Mouse (Mus musculus) adrenal gland (tissue): ENCODE measurements around the gene Cers5.

Experiments
- intact Hi-C: fragments of 180-260 bp; cut with DNase I; formaldehyde crosslinking; loops from one replicate; pipeline ENCODE4 v1.15.1; 2025
- long read RNA-seq, 2 experiments: library from polyadenylated mRNA; unstranded; transcript quantifications; one replicate each; pipeline ENCODE4 v2.0.0; 2020; ENCODE audit warnings: borderline replicate concordance in 1 of 2; ENCODE audit not compliant: insufficient replicate concordance in 1 of 2

The Cers5 gene
- long read RNA-seq, experiment 1, transcript Cers5-201 (10 exons, 2,096 nt), result major isoform, 91 of 133 reads
- long read RNA-seq, experiment 1, partial matches to known transcripts, result 7 of 133 reads
- long read RNA-seq, experiment 1, other reads (novel, unspliced or antisense), result 33 of 133 reads
- long read RNA-seq, experiment 2, transcript Cers5-201 (10 exons, 2,096 nt), result major isoform, 122 of 156 reads
- long read RNA-seq, experiment 2, partial matches to known transcripts, result 3 of 156 reads
- long read RNA-seq, experiment 2, other reads (novel, unspliced or antisense), result 30 of 156 reads

DNA sequence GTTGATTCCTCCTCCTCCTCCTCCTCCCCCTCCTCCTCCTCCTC lies at the start of gene Cers5:
Gene Cers5, minus strand, starts transcription at position 5 of the 44 bp plus-strand sequence.
- intact Hi-C loops, result loop anchor here (5.0 to 10.0 kb wide), 2 partner anchors 40 to 278 kb away; no protein-coding TSS in a partner anchor

DNA sequence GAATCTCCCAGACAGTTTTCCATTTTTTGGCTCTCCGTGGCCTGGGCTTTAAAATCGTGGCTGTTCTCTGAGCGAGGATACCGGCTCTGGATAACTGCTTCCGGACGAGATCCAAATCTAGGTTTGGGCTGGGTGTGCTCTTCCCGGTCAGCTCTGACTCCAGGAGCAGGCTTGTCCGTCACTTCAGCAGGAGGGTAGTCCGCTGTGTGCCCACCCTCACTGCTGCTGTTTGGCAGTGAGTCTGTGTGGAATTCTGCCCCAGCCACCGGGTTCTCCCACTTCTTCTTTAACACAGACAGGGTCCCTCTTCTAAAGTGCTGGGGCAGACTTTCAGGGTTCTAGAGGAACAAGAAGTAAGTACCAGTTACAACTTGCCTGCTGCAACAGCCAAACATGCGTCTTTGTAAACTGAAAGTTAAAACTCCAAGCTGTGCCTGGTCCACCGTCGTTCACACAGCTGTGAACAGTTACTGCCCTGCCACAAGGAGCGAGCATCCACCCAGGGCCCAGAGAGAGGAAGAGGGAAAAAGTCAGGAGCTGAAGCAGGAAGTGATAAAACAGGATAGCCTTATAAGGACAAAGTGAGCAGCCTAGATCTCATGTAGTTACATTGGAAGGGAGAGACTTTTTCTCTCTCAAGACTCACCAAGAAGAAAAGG lies 47.1 kb upstream of the Cers5 start:
- intact Hi-C loops, result no loop called here

DNA sequence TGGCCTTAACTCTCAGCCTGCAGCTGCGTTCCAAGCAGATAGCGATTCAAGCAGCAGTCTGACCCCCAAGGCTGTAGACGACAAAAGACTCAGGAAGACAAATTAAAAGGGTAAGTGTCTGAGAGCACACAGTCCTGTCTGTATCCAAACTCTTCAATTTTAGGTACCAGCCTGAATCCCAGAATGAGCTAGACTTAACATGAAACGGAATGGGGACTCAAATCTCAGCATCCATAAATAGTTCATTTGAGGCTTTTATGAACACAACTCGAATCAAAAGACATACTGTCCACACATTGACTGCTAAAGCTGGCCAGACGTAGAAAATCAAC lies 46.4 kb upstream of the Cers5 start:
- intact Hi-C loops, result no loop called here

DNA sequence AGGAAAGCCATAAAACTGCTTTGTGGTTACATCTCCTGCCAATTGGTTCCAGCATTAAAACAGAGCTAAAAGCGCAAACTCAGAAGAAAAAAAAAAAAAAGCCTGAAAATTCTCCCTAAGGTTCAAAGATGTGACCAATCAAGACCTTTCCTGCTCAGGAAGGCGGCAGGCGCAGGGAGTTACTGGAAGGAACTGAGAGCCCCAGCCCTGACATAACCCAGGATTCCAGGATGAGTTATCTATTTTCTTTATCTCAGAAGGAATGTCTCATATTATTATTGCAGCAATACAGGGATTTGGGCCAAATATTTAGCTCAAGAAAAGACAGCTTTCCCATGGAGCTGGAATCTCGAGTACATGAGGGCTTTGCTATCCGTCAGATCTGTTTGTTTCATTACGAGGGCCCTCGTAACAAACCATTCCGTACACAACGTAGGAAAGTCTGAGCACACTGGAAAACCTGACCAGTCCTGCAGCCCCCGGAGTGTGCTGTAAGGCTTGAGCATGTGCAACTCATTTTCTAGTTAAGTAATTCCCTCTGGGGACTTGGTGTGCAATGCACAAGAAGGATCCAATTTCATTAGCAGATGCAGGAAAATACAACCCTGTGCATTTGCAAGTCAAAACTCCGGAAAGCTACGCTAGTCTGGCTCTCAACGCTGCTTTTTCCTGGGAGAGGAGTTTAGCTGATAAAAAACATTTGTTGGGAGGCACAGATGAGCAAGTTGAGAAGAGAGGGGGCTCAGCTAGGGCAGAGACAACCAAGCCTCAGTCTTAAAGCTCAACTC lies 45.8 kb upstream of the Cers5 start:
- intact Hi-C loops, result no loop called here

DNA sequence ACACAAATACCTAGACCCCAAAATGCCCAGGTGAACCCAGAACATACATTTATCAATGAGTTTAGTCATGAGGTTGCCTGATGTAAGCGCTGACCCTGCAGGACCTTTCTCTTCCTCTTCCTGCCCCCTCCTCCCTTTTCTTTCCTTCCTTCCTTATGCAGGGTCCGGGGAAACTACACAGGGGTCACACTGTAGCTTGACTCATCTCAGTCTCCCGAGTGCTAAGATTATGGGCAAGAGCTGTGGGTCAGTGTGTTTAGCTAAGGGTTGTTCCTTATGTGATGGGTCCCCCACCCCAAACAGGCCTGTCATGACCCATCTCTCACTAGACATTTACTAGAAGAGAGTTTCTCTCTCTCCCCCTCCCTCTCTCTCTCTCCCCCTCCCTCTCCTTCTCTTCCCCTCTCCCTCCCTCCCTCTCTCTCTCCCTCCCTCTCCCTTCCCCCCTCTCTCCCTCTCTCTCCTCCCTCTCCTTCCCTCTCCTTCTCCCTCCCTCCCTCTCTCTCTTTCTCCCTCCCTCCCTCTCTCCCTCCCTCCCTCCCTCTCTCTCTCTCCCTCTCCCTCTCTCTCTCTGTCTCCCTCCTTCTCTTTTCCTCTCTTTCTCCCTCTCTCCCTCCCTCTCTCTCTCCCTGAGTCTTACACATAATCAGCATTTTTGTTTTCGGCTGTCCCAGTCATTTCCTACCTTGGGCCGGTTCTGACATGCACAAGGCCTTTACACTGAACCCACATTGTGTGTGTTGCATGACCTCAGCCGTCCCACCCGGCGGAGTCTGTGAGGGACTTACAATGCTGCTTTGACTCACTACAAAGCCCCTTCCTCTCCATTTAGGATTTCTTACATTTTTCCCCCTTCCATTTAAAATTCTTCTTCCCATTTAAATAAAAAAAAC lies 44.9 kb upstream of the Cers5 start:
- intact Hi-C loops, result no loop called here

DNA sequence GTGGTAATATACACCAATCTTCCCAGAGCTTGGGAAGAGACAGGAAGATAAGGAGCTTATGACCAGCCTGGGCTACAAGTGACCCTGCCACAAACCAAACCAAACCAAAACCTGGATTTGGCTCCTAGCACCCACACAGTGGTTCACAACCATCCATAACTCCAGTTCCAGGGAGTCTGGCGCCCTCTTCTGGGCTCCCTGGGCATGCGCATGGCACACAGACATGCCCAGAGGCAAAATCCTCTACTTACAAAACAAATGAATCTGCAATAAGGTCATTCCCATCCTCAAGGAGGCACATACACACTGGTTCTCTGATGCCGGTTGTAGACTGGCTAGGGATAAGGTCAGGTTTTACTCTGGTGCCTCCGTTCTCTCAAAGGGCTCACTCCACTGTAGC lies 43.3 kb upstream of the Cers5 start:
- intact Hi-C loops, result no loop called here

DNA sequence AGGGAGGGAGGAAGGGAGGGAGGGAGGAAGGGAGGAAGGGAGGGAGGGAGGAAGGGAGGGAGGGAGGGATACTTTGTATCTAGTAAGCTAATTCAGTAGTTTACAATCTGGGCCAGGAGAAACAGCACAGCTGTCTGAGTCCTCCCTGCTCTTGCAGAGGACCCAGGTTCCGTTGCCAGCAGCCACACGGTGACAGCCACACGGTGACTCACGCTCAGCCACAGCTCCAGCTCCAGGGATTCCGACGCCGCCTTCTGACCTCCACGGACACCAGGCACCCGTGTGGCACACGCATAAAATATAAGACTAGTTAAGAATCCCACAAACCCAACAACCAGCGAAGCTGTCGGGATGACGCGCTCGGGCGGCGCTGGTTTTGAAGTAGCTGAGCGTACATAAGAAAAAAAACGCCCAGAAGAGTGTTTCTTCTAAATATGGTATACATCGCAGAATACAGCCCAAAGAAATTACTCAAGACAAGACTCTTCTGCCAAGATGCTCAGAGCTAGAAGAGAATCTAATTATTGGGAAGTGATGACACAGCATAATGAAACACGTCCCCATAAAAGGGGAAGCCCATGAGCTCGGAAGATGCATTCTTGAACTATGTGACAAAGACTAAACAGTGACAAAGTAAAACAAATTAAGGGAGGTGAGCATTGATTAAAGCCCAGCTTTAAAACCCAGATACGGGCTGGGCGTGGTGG lies 42.0 kb upstream of the Cers5 start:
- intact Hi-C loops, result no loop called here

DNA sequence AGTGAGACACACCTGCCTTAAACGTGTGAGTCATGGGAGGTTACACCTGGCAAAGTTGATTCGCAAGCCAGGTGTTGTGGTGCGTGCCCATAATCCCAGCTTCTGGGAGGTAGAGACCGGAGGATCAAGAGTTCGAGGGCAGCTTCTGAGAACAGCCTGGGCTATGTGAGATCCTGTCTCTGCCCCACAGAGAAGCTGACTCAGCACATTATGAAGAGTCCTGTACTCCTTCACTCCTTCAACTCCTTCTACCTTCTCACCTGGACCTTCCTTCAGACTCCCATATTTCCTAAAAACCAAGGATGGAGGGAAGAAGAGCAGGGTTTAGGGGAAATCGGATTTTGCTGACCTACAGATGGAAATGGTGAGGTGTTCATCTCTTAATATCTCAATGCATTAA lies 41.0 kb upstream of the Cers5 start:
- intact Hi-C loops, result no loop called here

DNA sequence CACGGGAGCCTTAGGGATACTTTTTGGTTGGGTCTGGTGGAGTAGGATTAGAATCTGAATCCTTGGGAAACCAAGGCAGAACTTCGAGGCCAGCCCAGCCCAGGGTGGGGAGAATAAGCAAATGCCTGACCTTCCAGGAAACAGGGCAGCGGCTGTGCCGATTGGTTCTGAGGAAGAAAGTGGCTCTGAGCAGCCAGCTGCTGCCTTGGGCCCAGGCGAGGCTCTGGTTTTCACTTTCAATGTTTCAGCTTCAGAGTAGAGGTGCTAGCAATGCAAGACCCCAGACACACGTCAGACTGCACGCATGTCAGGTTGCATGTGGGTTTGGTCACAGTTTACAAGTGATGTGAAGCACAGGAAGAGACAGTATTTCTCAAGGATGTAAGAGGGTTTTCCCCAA lies 39.4 kb upstream of the Cers5 start:
- intact Hi-C loops, result no loop called here

DNA sequence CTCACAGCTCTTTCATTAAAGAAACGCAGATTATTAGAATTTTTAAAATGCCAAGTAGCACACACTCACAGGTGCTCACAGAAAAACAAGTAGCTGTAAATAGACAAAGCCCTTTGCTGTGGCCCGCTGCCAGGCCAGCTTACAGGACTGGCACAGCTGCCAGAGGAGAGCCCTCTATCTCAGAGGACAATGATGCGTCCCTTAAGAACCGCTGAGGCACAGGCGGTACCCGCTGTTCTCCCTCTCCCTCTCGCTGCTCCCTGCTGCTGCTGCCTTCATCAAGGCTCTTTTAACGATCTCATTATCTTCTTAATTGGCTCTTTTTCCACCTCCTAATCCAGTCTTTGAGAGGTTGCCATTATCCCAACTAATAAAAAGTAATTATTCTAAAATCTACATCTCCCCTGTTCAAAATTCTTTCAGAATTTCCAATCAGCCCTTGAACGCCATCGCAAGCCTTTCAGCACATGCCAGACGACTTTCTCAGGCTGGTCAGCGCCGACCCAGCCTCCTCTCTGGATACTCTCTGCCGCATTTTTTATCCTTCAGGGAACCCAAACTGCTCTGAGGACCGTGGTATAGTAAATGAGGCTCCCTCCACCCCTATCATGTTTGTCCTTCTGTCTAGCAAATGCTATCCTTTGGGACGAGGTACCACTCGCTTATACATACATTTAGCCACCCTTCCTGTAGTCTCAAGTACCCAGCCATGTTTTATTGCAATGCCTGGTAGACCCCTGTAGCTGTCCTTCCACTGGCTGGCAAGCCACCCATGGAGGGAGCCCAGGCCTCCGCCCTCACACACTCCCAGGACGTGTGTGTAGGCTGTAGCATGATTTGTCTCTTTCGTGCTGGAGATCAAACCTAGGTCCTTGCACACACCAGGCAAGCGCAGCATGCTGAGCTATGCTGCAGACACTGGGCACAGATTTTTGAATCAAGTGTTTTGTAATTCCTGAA lies 35.4 kb upstream of the Cers5 start:
- intact Hi-C loops, result no loop called here

DNA sequence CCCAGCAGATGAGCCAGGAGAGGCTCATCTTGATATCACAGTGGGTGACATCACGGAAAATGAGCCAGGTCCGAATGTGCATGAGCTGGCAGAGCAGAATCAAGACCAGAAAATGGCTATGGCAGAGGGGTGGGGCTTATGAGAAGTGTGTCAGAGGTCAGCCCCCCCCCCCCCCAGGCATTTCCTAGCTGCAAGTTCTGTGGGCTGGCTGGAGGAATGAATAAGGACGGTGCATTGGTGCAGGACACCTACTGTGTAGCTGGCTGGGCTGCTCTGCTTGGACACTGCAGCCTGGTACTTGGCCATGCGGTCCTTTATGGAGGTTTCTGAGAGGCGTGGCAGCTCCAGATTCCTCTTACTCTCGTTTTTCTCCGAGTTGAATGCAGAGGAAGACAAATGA lies 33.5 kb upstream of the Cers5 start:
- intact Hi-C loops, result no loop called here

DNA sequence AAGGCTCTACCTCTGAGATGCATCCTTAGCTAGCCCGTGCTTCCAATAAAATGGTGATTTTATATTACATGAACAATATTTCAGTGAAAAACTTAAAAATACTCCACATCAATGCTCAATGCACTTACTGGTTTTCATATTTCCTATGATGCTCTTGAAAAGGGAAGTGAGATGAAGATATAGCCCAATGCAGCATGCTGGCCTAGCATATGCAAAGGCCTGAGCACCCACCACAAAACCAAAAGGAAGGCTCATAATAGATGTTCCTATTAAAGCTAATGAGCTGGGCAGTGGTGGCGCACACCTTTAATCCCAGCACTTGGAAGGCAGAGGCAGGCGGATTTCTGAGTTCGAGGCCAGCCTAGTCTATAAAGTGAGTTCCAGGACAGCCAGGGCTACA lies 33.0 kb upstream of the Cers5 start:
- intact Hi-C loops, result no loop called here

DNA sequence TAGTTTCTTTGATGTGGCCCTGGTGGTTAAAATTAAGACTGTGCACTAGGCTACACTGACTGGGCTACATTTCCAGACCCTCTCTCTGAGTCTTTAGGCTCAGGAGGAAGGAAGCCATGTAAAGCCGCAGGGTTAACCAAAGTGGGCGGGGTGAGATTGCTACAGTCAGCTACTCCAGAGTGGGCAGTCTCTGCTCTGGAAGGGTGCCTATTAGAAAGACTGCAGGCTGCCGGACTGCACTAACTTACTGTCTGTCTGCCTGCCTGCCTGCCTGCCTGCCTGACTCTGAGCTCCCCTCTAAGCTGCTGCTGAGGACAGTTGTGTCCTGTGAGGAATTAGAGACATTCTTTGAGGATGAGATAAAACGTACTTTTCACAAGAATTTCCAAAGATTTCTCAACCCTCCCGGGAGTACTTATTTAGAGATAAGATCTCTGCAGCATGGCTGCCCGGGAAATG lies 30.5 kb upstream of the Cers5 start:
- intact Hi-C loops, result no loop called here

DNA sequence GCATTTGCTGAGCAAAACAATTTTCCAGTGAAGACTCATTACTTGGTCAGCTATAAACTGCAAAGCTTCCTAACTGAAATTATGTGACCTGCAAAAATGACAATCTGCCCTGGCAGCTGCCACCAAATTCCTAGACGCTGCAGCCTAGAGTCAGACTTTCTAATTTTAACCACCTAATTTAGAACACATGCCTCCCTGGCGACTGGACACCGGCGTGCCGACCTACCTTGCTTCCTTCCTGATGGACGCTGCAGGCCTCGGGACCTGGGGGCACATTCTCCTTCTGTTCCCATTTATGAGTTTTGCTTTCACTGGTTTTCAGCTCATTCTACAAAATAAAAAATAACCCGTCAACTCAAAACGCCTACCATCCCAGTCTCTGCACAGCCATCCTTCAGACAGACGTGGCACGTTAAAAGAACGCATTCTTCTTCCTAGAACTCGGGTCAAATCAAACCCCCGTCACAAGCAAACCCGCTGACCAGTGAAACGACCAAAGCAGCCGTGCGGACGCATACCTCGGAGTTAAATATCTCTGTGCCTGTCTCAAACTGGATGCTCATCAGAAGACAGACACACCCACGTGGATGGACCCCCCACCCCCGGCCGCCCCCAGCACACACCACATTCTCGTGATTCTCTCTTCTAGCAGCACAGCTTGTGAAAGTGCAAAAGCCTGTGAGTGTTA lies 29.3 kb upstream of the Cers5 start:
- intact Hi-C loops, result no loop called here

DNA sequence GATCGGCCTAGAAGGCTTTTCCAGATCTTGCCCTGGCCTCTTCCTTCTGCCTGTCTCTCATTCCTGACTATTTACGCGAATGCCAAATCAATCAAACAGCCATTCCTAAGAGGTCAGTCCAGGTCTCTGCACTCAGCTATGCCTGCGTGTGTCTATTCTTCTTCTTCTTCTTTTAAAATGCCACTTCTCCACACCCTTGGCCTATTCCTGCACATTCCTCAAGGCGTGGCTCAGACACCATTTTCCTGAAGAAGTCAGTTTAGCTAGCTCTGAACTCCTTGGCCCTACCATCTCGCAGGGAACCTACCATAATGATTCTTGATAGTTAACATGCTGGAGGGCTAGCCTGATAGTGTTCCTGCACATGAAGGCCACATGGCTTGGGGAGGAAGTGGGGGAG lies 27.0 kb upstream of the Cers5 start:
- intact Hi-C loops, result no loop called here

DNA sequence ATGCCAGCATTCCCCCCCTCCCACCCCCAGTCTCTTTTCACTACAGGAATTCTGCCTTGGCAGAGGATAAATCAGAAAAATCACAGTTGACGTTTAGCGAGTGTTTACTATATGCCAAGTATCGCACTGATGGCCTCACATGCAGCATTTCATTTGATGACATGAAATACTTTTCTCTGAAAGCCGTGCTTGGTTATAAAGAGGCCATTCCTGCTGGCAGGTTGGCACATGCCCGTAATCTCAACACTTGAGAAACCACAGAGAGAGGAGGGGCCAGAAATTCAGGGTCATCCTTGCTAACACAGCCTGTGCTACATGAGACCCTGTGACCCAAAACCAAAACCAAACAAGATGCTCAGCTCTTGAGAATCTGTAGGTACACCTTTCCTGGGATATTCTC lies 25.2 kb upstream of the Cers5 start:
- intact Hi-C loops, result no loop called here

DNA sequence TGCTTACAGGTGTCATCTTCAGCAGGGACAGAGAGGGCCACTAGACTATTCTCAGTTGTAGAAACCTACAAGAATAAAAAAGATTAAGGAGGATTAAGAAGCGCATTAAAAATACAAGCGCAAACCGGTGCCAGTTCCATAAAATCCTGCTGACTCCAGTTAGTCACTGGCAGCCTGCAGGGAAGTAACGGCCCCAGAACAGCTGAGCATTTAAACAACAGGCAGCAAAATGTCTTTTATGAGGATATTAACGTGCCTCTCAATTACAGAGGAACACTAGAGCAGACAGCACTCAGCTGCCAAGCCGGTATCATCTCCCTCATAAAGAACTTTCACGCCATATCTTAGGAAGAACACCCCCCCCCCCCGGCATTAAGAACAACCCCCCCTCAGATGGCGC lies 24.1 kb upstream of the Cers5 start:
- intact Hi-C loops, result no loop called here

DNA sequence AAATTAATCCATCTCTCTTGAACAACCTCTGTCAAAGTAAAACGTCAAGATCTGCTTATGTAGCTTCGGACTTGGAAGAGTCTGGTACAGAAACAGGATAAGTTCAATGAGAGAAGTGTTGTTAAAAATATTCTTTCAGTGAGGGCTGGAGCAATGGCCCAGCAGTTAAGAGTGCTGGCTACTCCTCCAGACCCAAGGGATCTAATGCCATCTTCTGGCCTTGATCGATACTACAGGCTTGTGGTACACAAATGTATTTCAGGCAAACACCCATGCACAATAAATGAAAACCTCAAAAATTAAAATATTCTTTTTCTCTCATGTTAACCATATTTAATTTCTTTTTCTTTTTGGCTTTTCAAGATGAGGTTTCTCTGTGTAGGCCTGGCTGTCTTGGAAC lies 23.4 kb upstream of the Cers5 start:
- intact Hi-C loops, result no loop called here

DNA sequence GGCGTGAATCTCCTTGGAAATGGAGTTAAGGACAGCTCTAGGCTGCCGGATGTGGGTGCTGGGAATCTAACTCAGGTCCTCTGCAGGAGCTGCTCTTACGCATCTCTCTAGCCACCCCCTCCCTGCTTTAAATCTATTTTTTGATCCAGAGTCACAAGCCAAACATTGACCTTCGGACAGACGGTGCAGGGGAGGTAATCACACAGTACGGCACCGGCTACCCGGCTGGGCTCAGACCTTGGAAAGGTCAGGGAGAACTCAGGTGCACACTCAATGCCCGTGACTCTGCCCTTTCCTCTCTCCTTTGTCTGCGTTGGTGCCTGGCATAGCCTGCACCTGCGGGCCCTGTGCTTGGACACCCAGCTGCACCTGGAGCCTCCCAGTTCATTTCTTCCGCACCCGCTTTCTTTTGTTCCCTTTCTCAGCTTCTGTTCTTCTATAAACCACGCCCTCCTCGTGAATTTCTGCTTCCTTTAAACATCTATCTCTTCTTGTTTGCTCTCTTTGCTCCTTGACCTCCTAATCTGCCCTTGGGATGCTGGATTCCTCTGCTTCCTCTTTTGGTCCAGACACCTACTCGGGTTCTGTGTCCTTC lies 19.6 kb upstream of the Cers5 start:
- intact Hi-C loops, result no loop called here
